Mouse (Mus musculus): ENCODE results near the gene Fgf13. TPM values are rescaled to one million over a fixed set of nuclear protein-coding genes. Genes with fewer than 3 reads are reported as not detected.
A peak's percentile ranks its signal among the peaks of the same experiment; 100 is the strongest.

Fgf13 gene
- total RNA-seq, 4 experiments from 2014 or later: 0.70 to 20.3 (median 4.3) TPM

DNA sequence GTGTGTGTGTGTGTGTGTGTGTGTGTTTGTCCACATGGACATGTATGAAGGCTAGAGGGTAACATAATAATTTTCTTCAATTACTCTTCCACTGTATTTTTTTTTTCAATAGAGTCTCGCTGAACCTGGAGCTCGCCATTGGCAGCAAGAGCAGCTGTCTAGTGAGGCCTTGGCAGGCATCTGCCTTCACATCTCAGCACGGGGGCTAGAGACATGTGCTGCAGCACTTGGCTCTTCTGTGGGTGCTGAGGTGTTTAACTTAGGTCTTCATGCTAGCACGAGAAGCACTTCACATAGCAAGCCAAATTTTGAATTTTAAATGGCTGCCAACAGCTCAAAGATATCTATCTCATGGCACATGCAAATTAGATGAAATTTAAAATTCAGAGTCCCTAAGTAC is 380.9 kb downstream of the Fgf13 start:
- no peak for DNase-seq

DNA sequence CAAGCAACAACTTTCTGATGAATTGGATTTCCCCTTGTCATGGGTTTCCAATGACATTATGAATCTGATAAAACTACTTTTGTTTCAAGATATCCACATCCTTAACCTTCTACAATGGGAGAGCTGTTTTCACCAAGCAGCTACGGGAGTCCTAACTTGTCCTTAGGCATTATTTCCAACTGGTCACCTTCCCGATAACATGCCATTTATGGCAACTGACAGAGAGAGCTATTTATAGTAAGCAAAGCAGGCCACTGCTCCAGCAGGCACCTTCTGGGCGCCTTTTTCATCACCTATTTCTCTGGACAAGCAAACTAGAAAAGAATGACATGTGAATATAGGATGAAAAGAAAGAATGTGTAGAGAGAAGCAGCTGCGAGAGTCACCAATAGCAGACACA is 385.5 kb downstream of the Fgf13 start:
- no peak for DNase-seq

DNA sequence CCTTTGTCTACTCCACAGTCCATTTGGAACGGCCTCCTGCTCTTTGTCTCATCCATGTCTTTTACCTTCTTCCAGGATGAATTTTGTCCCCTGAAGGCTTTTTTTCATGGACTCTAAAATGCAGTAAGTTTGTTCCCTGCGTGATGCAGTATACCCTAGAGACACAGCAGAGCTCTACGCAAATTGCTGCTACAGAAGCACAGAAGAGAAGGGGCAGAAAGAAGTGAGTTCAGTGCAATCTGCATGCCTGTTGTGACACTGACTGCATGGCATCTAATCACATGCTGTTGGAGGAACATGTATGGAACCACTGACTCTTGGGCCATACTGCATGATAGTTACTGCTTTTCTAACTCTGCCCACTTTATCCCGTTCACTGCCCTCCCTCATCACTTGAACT is 388.2 kb downstream of the Fgf13 start:
- DNase-seq: no peak

DNA sequence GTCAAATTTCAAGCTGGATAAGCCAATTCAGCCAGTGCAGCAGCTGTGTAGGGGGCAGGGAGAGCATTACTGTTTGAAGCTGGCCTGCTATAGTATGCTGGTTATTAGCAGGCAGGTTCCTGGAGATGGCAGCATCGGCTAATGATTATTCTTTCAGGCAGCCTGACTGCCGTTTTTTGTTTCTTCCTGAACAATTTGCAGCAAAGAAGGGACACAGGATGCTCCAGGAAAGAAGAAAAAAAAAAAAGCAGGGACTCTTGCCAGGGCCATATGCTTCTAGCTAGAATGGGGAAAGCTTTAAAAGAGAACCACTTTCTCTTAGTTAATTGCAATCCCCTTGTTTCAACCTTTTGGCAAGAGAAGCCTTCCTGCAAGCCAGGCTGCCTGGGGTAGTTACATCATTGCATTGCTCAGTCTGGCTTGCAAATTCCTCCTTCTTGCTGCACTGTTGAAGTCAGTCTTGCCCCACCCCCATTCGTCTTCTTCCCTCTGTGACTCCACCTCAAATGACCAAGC is 388.7 kb downstream of the Fgf13 start:
- DNase-seq: peak; percentile 1

DNA sequence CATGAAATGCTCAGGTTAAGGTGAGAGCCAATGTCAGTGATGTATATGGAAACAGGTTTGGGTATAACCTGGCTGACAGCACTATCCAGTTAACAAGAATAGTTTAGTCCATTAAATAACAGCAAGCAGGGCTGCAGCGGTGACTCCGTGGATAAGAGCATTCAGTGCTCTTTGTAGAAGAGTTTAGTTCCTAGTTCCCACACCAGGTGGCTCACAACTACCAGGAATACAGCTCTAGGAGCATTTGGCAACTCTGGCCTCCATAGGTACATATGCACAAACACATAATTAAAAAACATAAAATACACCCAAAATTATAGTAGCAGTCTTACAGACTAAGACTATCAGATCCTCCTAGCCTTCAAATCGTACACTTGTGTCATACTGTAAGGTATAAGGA is 390.2 kb downstream of the Fgf13 start:
- no peak for DNase-seq

DNA sequence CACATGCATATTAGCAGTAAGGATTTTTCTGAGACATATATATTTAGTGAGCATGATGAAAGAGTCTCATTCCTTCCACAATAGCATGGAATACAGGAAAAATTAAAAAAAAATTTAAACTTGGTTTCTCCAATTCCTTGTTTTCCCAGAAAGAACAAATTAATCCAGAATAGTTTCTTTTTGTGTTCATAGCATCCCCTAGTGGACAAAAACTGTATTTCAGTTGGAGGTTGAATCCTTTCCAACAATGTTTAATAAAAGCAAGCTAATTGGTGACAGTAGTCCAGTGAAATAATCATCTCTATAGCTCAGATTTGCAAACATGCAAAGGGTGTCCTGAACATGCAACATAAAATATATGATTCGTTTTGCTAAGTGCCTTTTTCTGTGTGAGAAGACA is 395.7 kb downstream of the Fgf13 start:
- no peak for DNase-seq

DNA sequence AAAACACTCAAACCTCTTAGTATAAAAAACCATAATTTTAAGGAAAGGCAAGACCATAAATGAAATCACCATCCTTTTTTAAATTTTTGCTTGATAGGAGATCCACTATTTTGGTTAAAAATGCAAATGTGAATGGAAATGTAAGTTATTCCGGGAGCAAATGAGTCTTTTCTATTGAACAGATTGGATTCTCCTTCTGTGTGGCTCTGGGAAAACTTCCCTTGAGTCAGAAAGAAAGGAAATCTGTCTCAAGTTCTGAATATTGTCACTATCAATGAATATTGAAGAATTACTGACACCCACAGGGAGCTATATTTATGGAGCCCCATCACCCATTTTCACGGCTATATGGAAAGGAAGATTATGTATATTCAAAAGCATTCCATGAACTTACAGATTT is 401.1 kb downstream of the Fgf13 start:
- no peak for DNase-seq

DNA sequence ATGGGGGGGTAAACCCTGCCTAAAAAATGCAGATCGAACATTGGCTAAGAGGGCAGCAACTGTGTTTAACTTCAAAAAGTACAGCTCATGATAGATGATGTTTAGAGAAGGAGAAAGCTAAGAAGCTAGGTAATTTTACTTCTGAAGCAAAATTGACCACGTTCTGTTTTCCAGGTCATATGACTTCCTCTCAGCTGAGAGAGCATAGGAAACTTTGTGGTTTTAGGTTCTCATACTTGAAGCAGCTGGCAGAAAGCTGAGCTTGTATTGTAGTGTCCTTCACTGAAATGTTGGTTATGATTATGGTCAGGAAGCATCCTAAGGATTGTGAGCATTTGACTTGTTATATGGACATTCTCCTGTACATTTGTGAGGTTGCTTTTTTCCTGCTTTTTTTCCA is 425.9 kb downstream of the Fgf13 start:
- no peak for DNase-seq

DNA sequence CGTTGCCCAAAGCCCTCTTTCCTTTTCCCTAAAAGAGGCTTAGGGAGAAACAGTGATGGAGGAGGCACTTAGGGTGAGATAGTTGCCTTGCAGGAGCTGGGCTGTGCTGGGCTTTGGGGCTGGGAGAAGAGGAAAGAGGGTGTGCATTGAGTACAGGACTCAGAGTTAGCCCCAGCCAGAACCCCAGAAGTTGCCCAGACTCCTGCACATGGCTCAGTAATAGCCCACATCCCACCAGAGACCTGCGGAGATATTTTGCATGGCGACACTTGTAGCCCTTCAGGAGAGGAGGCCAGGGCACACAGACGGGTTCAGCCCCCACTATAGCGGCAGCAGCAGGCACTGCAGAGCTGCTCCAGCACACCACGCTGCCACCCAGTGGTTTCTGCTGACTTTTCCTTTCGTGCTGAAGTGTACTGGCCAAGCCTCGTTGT is 432.9 kb downstream of the Fgf13 start:
- DNase-seq: no peak

DNA sequence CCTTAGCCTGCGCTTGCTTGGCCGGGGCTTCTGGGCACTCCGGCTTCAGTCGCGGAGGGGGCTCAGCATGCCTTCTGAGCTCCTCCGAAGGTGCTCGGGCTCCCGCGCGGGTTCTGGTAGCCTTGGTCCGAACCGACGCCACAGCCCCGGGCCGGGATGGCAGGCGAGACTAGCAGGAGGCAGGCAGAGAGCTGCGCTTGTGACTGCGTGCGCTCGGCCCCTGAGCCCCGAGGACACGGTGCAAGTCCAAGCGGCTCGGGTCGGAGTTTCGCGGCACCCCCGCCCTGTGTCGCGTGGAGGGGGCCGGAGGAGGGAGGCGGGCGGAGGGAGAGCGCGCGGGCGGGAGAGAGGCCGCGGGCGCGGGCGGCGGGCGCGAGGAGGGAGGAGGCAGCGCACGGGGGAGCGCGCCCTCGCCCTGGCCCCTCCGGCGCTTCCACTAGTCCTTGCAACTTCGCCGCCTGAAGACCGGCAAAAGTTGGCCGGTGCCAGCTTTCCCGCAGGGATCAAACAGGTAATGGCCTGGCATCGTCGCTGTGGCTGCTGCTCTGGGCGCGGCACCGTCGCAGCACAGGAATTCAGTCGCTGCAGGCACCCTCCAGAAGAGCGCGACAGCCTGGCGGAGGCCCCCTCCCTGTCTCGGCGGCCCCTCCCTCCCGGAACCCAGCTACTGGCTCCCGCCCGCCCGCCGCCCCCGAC is 433.6 kb downstream of the Fgf13 start:
- no peak for DNase-seq

DNA sequence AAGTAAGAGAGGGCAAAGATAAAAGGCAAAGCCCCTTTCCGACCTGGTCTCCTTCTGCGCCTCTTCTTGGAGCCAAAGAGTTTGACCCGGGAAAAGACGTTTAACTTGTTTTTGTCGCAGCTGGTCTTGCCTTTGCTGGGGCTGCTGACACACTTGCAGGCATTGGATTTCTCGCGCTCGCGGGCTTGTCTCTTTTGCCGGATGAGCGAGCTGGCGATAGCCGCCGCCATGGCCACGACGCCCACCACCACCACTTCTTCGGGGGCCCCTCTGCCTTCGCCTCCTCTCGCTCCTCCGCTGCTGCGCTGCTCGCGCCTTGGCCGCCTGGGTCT is 434.1 kb downstream of the Fgf13 start:
- no peak for DNase-seq

DNA sequence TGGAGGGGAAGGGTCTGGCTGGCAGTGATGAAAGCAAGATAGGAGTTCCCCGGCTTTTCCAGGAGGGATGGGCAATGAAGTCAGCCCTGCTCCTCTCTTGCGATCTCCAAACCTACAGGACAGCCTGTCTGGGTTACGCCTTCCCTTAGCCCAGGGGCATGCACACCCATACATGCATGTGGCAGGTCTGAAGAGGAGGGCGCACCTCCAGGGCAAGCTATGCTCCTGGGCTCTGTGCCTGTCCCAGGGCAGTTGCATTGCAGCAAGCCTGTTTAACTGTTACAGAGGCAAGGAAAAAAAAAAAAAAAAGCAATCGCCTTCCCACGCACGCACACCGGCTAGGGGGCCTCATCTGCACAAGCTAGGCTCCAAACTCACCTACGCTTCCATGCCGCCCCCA is 434.5 kb downstream of the Fgf13 start:
- DNase-seq: no peak

DNA sequence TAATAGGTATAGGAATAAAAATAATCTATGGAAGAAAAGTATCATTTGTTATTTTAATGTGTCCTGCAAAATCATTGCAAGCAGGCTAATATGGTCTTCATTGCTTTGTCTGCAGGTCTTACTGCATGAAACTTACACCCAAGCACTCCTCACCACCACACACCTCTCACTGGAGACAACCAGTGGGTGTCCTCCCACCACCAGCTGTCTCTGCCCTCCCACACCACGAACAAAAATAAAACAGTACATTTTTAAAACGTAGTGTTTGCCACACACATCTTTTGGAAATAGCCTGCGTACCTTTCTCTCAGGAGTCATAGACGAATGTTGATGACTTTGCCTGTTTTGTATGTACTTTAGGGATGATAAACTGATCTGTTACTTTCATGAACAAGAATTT is 441.2 kb downstream of the Fgf13 start:
- DNase-seq: no peak

DNA sequence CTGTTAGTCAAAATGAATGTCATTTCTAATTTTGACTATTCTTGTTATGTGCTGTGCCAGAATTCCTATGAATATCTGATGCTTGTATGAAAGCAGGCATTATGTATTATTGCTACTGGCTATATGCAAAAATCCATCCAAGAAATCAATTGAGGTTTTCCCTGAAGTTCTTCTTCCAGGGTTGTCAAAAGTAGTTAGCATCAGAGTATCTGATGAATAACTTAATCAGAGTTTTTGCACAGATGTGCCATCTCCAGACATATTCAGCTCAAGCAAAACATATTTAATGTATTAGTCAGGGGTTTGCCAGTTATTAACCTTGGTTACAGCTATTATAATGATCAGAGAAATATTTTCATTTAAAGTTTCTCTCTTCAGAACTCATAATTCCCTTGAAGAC is 454.7 kb downstream of the Fgf13 start:
- no peak for DNase-seq

DNA sequence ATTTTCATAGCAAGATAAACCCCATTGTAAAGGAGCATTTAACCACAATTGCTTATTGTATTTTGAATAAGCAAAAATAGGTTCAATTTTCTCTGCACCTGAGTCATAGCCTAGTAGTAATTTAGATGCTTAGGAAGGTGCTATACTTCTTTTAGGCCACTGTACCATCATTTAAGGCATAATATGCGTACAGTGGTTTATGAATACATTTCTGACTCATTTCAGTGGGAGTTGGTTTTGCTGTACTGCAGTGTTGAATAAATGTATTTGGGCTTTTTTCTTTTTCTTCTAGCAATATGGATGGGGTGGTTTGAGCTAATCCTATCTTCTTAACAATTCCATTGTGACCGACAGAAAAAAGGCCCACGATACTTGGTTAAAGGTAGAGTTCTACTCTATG is 481.9 kb downstream of the Fgf13 start:
- DNase-seq: no peak

DNA sequence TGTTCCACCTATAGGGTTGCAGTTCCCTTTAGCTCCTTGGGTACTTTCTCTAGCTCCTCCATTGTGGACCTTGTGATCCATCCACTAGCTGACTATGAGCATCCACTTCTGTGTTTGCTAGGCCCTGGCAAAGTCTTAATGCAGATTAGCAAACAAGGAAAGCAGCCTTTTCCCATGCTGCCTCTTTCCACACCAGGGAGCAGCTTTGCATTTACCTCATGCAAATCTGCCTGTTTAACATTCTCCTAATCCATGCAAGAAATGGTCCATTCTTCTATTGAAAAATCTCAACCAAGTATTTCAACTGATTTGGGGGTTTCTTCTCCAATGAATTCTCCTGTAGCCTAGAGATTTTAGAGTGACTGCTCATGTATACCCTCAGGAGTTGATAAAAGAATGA is 487.4 kb downstream of the Fgf13 start:
- DNase-seq: no peak

DNA sequence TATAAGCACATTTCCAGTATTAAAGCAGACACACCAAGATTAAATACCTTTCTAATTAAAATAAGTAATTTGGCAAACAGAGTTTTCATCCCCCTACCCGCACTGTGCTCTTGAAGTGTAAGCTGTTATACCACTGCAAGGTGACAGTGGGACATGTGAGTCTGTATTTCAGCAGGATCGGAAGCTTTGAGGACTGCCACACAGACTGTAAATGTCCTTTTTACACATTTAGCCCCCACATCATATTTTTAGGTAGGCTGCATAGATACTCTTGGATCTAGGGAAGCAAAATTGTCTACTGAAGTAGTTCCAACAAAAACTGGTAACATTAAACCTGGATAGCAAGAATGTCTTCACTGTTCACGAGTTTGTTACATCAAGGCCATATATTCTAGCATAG is 495.8 kb downstream of the Fgf13 start:
- no peak for DNase-seq

DNA sequence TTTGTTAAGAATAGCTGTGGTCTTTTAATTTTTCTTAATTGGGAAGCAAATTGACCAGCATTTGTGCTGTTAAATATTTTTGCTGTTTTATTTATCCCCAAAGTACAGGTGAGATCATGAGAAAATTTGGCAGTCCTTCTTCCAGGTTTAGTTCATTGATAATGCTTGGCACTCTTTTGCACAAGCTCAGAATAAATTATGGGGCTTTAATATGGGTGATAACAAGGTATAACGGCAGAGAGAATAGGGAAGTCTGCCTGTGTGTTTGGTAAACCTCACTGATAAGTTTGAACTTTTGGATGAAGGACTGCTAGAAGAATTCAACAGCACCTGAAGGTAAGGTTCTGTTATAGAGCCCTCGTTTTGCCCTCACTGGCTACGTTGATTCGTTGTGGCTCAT is 504.7 kb downstream of the Fgf13 start:
- DNase-seq: no peak

DNA sequence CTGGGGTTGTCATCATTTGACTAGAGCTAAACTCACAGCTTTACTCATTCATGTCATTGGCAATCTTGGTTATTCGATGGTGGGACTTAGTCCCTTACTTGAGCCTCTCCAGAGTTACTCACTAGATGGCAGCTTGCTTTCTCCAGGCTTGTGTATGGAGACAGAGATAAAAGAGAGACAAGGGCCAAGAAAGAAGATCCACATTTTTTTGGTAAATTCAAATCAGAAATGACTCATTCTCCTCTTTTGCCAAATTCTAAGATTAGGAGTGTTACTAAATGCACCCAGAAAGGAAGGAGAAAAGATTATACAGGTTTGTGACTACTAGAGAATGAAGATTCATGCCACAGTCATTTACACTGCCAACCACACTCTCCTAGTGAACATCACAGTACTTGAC is 532.9 kb downstream of the Fgf13 start:
- no peak for DNase-seq

Small RNA genes lying within 50 kb of the gene (microRNA-seq; reads per million reads assigned to microRNA genes)
- 0.17 to 1.6 reads per million in 2 experiments for gene Mir504

All from adrenal gland, adult 8-10 months (tissue).